Mouse (Mus musculus) limb, embryonic 14.5 days (tissue): ENCODE data around the gene Orai2. TPM values are rescaled to one million over a fixed set of nuclear protein-coding genes. Genes with fewer than 3 reads are reported as not detected.
"Not testable (repeated sequence)": the region's sequence is repeated elsewhere in the genome, so short reads cannot be mapped to it uniquely, and the experiment has no call there.

Experiments
- ATAC-seq: fragments of 200-750 bp; cut with Nextera tagmentation; 2 replicates; pipeline ENCODE4 v1.8.0; 2017; ENCODE audit warnings: low read depth, moderate number of reproducible peaks, moderate TSS enrichment; ENCODE audit not compliant: low FRiP score
- DNase-seq: peaks from one replicate; pipeline ENCODE4 v3.0.0-alpha.2; 2015; ENCODE audit warnings: low spot score
- H3K27ac ChIP-seq: fragments of 300-500 bp; sonication (generic); replicated peaks from 2 replicates; pipeline ENCODE4 v1.5.1; 2014; ENCODE audit warnings: low read depth, mild to moderate bottlenecking, low read length, moderate library complexity, mixed read lengths
- H3K27me3 ChIP-seq: fragments of 300-500 bp; sonication (generic); 2 replicates; pipeline ENCODE4 v1.6.1; 2014; ENCODE audit warnings: low read length, mixed read lengths; ENCODE audit not compliant: control insufficient read depth, insufficient read depth
- H3K36me3 ChIP-seq: fragments of 300-500 bp; sonication (generic); 2 replicates; pipeline ENCODE4 v1.6.1; 2014; ENCODE audit warnings: mild to moderate bottlenecking, low read length, moderate library complexity, mixed read lengths; ENCODE audit not compliant: control insufficient read depth, insufficient read depth
- H3K4me1 ChIP-seq: fragments of 300-500 bp; sonication (generic); 2 replicates; pipeline ENCODE4 v1.6.1; 2014; ENCODE audit warnings: antibody characterized with exemption, low read length, mixed read lengths; ENCODE audit not compliant: control insufficient read depth, insufficient read depth
- H3K4me2 ChIP-seq: fragments of 300-500 bp; sonication (generic); replicated peaks from 2 replicates; pipeline ENCODE4 v1.6.1; 2014; ENCODE audit warnings: low read depth, mild to moderate bottlenecking, low read length, moderate library complexity; ENCODE audit not compliant: severe bottlenecking
- H3K4me3 ChIP-seq: fragments of 300-500 bp; sonication (generic); replicated peaks from 2 replicates; pipeline ENCODE4 v1.5.1; 2014; ENCODE audit warnings: low read length
- H3K9ac ChIP-seq: fragments of 300-500 bp; sonication (generic); 2 replicates; pipeline ENCODE4 v1.6.1; 2014; ENCODE audit warnings: mild to moderate bottlenecking, low read depth, low read length, moderate library complexity; ENCODE audit not compliant: severe bottlenecking
- H3K9me3 ChIP-seq: fragments of 300-500 bp; sonication (generic); 2 replicates; pipeline ENCODE4 v1.6.1; 2016; ENCODE audit warnings: low read length; ENCODE audit not compliant: control insufficient read depth
- POLR2A ChIP-seq: fragments of 200-500 bp; IDR thresholded peaks from 2 replicates; pipeline ENCODE4 v1.8.0; 2012; ENCODE audit warnings: inconsistent platforms, mild to moderate bottlenecking, moderate library complexity, borderline replicate concordance; ENCODE audit not compliant: insufficient read depth, insufficient read length; ENCODE audit errors: extremely low read depth
- WGBS: fragments of 180-500 bp; shearing (Covaris S2); extraction: QIAGEN DNeasy Blood & Tissue Kit; methylation state at CpG from one replicate; pipeline ENCODE4 v1.1.7; 2014; 5-methylcytosine and 5-hydroxymethylcytosine counted together
- polyA plus RNA-seq, 2 experiments: library from polyadenylated mRNA; depleted of rRNA in 1 of 2; stranded (reverse) in 1 of 2; unstranded in 1 of 2; fragments of >200 nt; fragmentation: Nextera tagmentation in 1 of 2; extraction: Ambion mirVana in 1 of 2; gene quantifications; 2 replicates each; pipeline versions ENCODE4 v1.2.1 to v1.2.3; 2012 to 2014

Gene Orai2
- polyA plus RNA-seq, 2 experiments, result 9.0 to 13.7 TPM

DNA sequence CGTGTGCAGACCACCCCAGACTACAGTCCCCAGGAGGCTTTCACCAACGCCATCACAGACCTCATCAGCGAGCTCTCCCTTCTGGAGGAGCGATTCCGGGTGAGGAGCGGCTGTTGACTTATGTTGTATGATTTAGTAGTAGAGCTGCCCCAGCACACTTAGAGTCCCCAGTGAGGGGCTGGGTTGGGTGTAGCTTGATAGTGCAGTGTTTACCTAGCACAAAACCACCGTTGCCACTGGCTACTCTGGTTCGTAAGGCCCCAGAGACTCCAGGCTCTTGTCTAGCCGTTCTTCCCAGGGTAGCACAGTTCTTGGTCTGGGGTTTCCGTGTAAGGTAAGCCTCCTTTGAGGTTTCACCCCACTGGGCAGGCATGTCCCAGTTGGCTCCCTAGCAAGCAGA, 48.3 kb downstream of the Orai2 start:
- no peaks in the 10 kb centered on the region for H3K9me3 ChIP-seq
- ATAC-seq (no peak), DNase-seq (no peak)
- H3K9ac ChIP-seq, result no peak overlapping the region
- no peak overlapping the region for H3K4me3 ChIP-seq
- no peaks in the 10 kb centered on the region for H3K27me3 ChIP-seq
- H3K4me2 ChIP-seq, result no peak overlapping the region
- H3K4me1 ChIP-seq, result peaks cover 7% of the 10 kb centered on the region
- no peak for TF ChIP-seq POLR2A
- no peak overlapping the region for H3K27ac ChIP-seq
- WGBS, result 90% methylated on average over 10 of the region's 10 CpGs
- H3K36me3 ChIP-seq, result peaks cover 63% of the 10 kb centered on the region

- no peaks in the 10 kb centered on the region for H3K27me3 ChIP-seq
- DNase-seq (no peak), ATAC-seq (peak; percentile 28)
- peaks cover 14% of the 10 kb centered on the region for H3K4me1 ChIP-seq
- H3K9me3 ChIP-seq, result no peaks in the 10 kb centered on the region
- peak overlapping the region; percentile 64 for H3K4me2 ChIP-seq
- TF ChIP-seq POLR2A, result no peak
- H3K27ac ChIP-seq, result peak overlapping the region; percentile 50
- peaks cover 19% of the 10 kb centered on the region for H3K36me3 ChIP-seq
- H3K4me3 ChIP-seq, result peak overlapping the region; percentile 81
- 0% methylated on average over 22 of the region's 22 CpGs for WGBS
- peak overlapping the region; percentile 83 for H3K9ac ChIP-seq
Measured at GRCm38 (mm10) chr5:136116784-136117112, 53.8 kb downstream of the Orai2 start.

DNA sequence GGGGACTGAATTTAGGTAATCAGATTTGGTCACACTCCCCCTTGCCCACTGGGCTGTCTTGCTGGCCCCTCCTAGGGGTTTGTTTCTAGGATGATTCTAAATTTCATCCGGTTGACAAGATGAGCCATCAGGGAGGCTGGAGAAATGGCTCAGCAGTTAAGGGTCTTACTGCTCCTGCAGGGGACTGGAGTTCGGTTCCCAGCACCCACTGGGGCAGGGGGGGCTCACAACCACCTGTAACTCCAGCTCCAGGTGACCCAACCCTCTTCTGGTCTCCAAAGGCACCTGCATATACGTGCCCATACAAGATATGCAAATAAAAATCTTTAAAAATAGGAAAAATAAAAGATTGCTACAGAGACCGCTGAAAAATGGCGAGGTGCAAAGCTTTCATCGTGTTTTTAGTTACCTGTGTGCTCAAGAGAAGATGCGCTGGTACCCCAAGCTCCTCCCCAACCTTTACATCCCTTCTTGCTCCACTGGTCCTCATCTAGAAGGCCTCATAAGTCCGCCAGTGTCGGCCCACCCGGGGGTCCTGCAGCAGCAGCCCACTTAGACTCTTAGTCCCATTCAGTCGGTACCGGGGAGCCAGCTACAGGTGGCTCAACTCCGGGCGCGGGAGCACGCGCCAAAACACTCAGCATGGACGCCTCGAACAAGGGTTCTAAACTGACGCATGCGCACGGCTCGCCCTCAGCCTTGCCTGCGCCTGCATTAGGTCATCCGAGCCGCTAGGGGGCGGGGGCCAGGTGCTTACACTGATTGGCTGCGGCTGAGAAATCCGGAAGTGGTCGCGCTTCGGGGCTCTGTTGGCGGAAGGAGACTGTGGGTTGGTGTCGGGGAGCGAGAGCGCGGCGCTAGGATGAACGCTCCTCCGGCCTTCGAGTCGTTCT, 54.4 kb downstream of the Orai2 start, which contains the start of gene Polr2j:
Gene Polr2j (plus strand): TSS at position 741 of the 893 bp plus-strand sequence.
- peak within 1 kb of the TSS; percentile 81 for H3K4me3 ChIP-seq
- H3K9ac ChIP-seq, result peak within 1 kb of the TSS; percentile 83
- peaks cover 15% of the 10 kb centered on the region for H3K36me3 ChIP-seq
- 3% methylated on average over 42 of the region's 42 CpGs for WGBS
- peak; percentile 96 for ATAC-seq
- TF ChIP-seq POLR2A, result peak; percentile 67; the same call in 1 of the 2 replicates
- H3K27me3 ChIP-seq, result no peaks in the 10 kb centered on the region
- H3K4me1 ChIP-seq, result peaks cover 14% of the 10 kb centered on the region
- DNase-seq, result peak; percentile 97
- no peaks in the 10 kb centered on the region for H3K9me3 ChIP-seq
- H3K27ac ChIP-seq, result peak within 1 kb of the TSS; percentile 50
- H3K4me2 ChIP-seq, result peak within 1 kb of the TSS; percentile 64

DNA sequence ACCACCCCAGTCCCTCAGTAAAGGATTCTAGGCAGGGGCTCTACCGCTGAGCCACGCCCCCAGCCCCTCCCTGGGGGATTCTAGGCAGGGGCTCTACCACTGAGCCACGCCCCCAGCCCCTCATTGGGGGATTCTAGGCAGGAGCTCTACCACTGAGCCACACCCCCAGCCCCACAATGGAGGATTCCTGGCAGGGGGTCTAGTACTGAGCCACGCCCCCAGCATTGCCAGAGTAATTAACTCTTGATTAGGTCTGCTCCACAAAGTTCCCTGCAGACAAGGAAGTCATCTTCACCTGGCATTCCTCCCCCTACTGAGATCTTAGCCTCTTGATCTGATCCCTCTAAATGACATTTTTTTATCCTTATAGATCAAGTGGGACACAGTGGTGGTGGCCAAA, 57.0 kb downstream of the Orai2 start:
- not testable (repeated sequence) for H3K4me3 ChIP-seq, ATAC-seq, H3K36me3 ChIP-seq, DNase-seq, H3K27ac ChIP-seq, H3K9ac ChIP-seq, H3K4me2 ChIP-seq, H3K27me3 ChIP-seq, H3K9me3 ChIP-seq
- peaks cover 14% of the 10 kb centered on the region for H3K4me1 ChIP-seq
- WGBS, result 36% methylated on average over 3 of the region's 4 CpGs

DNA sequence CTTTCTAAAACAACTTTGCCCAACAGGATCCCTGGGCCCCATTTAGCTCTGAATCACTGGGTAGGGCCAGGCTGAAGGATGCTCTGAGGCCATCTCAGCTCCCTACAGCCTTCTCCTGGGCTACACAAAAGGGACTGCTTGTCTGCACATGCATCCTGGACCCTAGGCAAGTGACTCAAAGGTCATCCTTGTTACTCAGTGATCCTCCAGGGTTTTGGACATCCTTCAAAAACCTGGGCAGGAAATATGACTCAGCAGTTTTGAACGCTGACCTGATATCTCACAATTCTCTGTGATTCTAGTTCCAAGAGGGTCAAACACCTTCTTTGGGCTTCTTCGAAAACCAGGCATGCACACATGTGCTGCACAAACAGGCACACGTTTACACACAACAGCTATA, 61.5 kb downstream of the Orai2 start:
- DNase-seq (no peak), ATAC-seq (no peak)
- no peak overlapping the region for H3K4me2 ChIP-seq
- no peak overlapping the region for H3K4me3 ChIP-seq
- H3K27me3 ChIP-seq, result no peaks in the 10 kb centered on the region
- no peak overlapping the region for H3K9ac ChIP-seq
- no peaks in the 10 kb centered on the region for H3K4me1 ChIP-seq
- H3K36me3 ChIP-seq, result peaks cover 5% of the 10 kb centered on the region; the same call in 1 of the 2 replicates
- 82% methylated on average over 3 of the region's 3 CpGs for WGBS
- no peak for TF ChIP-seq POLR2A
- no peak overlapping the region for H3K27ac ChIP-seq
- no peaks in the 10 kb centered on the region for H3K9me3 ChIP-seq
